In genomic region chr2:152728594-152728993, GRCm38 (mm10) we compare ENCODE assay signal across 11 mouse cellular contexts. TPM values are rescaled to one million over a fixed set of nuclear protein-coding genes. Genes with fewer than 3 reads are reported as not detected.
DNase-seq lines count a peak whose midpoint lies in the region; ATAC-seq and TF ChIP-seq lines count a peak whose summit lies in the region.
"Had no signal": no experiment of that assay in that cellular context is flagged by ENCODE, and none has a peak within 500 bp of the region (broad histone marks: within the 10 kb centered on the region; RNA-seq: fewer than 3 reads in every experiment).

No protein-coding gene starts in this region.

- no peak for ATAC-seq in heart, embryonic 11.5 days (replicated peaks; ENCODE audit: insufficient number of reproducible peaks, low FRiP score, low TSS enrichment)
- ATAC-seq in lung, embryonic 15.5 days (ENCODE audit: borderline replicate concordance, extremely low read depth, low FRiP score, low TSS enrichment) = no peak
- no peak; the same call in 1 of the 2 replicates for ATAC-seq in intestine, embryonic 16.5 days
- ATAC-seq: forebrain, embryonic 13.5 days had no signal

- peak overlapping the region; percentile 87 for H3K27ac ChIP-seq in heart, embryonic 11.5 days (ENCODE audit: low read depth, low read length)
- H3K27ac ChIP-seq in lung, embryonic 15.5 days = peak overlapping the region; percentile 83
- peak overlapping the region; percentile 88 for H3K27ac ChIP-seq in intestine, embryonic 16.5 days (ENCODE audit: low read length)
- H3K27ac ChIP-seq in small intestine, adult 2 months (ENCODE audit: insufficient read depth, low read depth, low read length) = peak overlapping the region; percentile 41
- H3K27ac ChIP-seq: forebrain, embryonic 13.5 days had no signal

- H3K4me1 ChIP-seq in heart, embryonic 11.5 days (ENCODE audit: control insufficient read depth, insufficient read depth, low read length) = peaks cover 28% of the 10 kb centered on the region
- peaks cover 83% of the 10 kb centered on the region for H3K4me1 ChIP-seq in lung, embryonic 15.5 days
- H3K4me1 ChIP-seq in lung, adult 2 months (ENCODE audit: control insufficient read depth, insufficient read depth, low read length) = peaks cover 25% of the 10 kb centered on the region
- peaks cover 63% of the 10 kb centered on the region for H3K4me1 ChIP-seq in intestine, embryonic 16.5 days (ENCODE audit: control insufficient read depth, insufficient read depth, low read length)
- peaks cover 49% of the 10 kb centered on the region for H3K4me1 ChIP-seq in small intestine, adult 2 months (ENCODE audit: control insufficient read depth, insufficient read depth, insufficient read length, low read length)

- H3K27me3 ChIP-seq in heart, embryonic 11.5 days (ENCODE audit: control insufficient read depth, insufficient read depth, low read length) = no peaks in the 10 kb centered on the region
- no peaks in the 10 kb centered on the region for H3K27me3 ChIP-seq in lung, embryonic 15.5 days
- H3K27me3 ChIP-seq in intestine, embryonic 16.5 days (replicated peaks; ENCODE audit: control insufficient read depth, insufficient read depth, low read length) = no peaks in the 10 kb centered on the region
- no peaks in the 10 kb centered on the region for H3K27me3 ChIP-seq in small intestine, adult 2 months (ENCODE audit: control insufficient read depth, insufficient read depth, low read length)
- H3K27me3 ChIP-seq: neural tube, embryonic 12.5 days had no signal

- TF ChIP-seq POLR2A in lung, adult 2 months (IDR thresholded peaks at IDR 0.05; ENCODE audit: borderline replicate concordance, extremely low read depth, low read depth, low read length) = no peak
- no peak for TF ChIP-seq POLR2A in small intestine, adult 2 months (IDR thresholded peaks at IDR 0.05; ENCODE audit: low read depth, low read length)

- no peak for TF ChIP-seq CTCF in lung, adult 2 months (IDR thresholded peaks at IDR 0.05; ENCODE audit: insufficient read depth, low read length)
- TF ChIP-seq CTCF in small intestine, adult 2 months (IDR thresholded peaks at IDR 0.05; ENCODE audit: extremely low read depth, insufficient read length, insufficient replicate concordance, low read depth, low read length) = no peak

- H3K9ac ChIP-seq in heart, embryonic 11.5 days (ENCODE audit: low read depth, low read length) = no peak overlapping the region; the same call in 1 of the 2 replicates
- H3K9ac ChIP-seq in lung, embryonic 15.5 days = no peak overlapping the region
- no peak overlapping the region for H3K9ac ChIP-seq in intestine, embryonic 16.5 days (ENCODE audit: low read depth, low read length)
- H3K9ac ChIP-seq: forebrain, embryonic 13.5 days; neural tube, embryonic 12.5 days had no signal

- no peaks in the 10 kb centered on the region for H3K9me3 ChIP-seq in heart, embryonic 11.5 days (replicated peaks; ENCODE audit: control insufficient read depth, low read length)
- no peaks in the 10 kb centered on the region for H3K9me3 ChIP-seq in lung, embryonic 15.5 days
- no peaks in the 10 kb centered on the region for H3K9me3 ChIP-seq in intestine, embryonic 16.5 days (ENCODE audit: control insufficient read depth, low read length)
- H3K9me3 ChIP-seq: forebrain, embryonic 13.5 days; neural tube, embryonic 12.5 days had no signal

- H3K36me3 ChIP-seq in heart, embryonic 11.5 days (ENCODE audit: control insufficient read depth, insufficient read depth, low read length) = no peaks in the 10 kb centered on the region
- H3K36me3 ChIP-seq in lung, embryonic 15.5 days = no peaks in the 10 kb centered on the region
- no peaks in the 10 kb centered on the region for H3K36me3 ChIP-seq in intestine, embryonic 16.5 days (ENCODE audit: control insufficient read depth, insufficient read depth, low read length)
- H3K36me3 ChIP-seq in small intestine, adult 2 months (ENCODE audit: control insufficient read depth, insufficient read depth, low read length) = no peaks in the 10 kb centered on the region
- H3K36me3 ChIP-seq: neural tube, embryonic 12.5 days had no signal

- no peak for DNase-seq in heart, adult 8-10 months (ENCODE audit: low spot score)
- no peak for DNase-seq in lung, adult 2 months
- DNase-seq in thymus, postnatal 25 days = no peak
- DNase-seq in urinary bladder, postnatal 14 days (ENCODE audit: low spot score) = no peak
- DNase-seq: cerebellum, adult 18-20 months had no signal

- H3K4me3 ChIP-seq in heart, embryonic 11.5 days (ENCODE audit: low read depth, low read length) = no peak overlapping the region
- no peak overlapping the region for H3K4me3 ChIP-seq in lung, embryonic 15.5 days
- no peak overlapping the region for H3K4me3 ChIP-seq in lung, adult 2 months (replicated peaks; ENCODE audit: extremely low read depth, low read depth, low read length)
- H3K4me3 ChIP-seq in intestine, embryonic 16.5 days (ENCODE audit: low read length) = no peak overlapping the region
- no peak overlapping the region for H3K4me3 ChIP-seq in small intestine, adult 2 months (ENCODE audit: low read depth, low read length)
- H3K4me3 ChIP-seq: forebrain, embryonic 13.5 days; neural tube, embryonic 12.5 days had no signal

- WGBS in heart, embryonic 11.5 days (ENCODE audit: insufficient replicate concordance) = 74% methylated on average over 7 of the region's 7 CpGs
- 70% methylated on average over 7 of the region's 7 CpGs for WGBS in lung, embryonic 15.5 days
- 65% methylated on average over 7 of the region's 7 CpGs for WGBS in lung, adult 2 months
- 49% methylated on average over 7 of the region's 7 CpGs for WGBS in intestine, embryonic 16.5 days
- 24% methylated on average over 7 of the region's 7 CpGs for WGBS in small intestine, adult 2 months

- H3K4me2 ChIP-seq in heart, embryonic 11.5 days = no peak overlapping the region; the same call in 1 of the 2 replicates
- H3K4me2 ChIP-seq in lung, embryonic 15.5 days = no peak overlapping the region
- H3K4me2 ChIP-seq in intestine, embryonic 16.5 days (ENCODE audit: low read depth, low read length) = no peak overlapping the region
- H3K4me2 ChIP-seq: forebrain, embryonic 13.5 days; neural tube, embryonic 12.5 days had no signal

RNA-seq across cellular contexts. Expression of gene Id1, which starts 7.5 kb away (rescaled TPM):
- polyA plus RNA-seq in heart, embryonic 11.5 days (2014; fragmentation: Nextera tagmentation; extraction: Ambion mirVana) = 95.3 and 98.1 TPM in 2 replicates
- total RNA-seq in heart, adult 8-10 months (2022) = 10 to 100 TPM; 43.3 to 63.6 (median 58.4) TPM
- 134 and 143 TPM in 2 replicates for polyA plus RNA-seq in lung, embryonic 15.5 days (2015; fragmentation: Nextera tagmentation; extraction: Ambion mirVana)
- 323 and 438 TPM in 2 replicates for polyA plus RNA-seq in lung, adult 2 months (2012; rRNA removed)
- polyA plus RNA-seq in intestine, embryonic 16.5 days (2015; fragmentation: Nextera tagmentation; extraction: Ambion mirVana) = 96.1 and 107 TPM in 2 replicates
- polyA plus RNA-seq in small intestine, adult 2 months (2012; rRNA removed) = 585 and 916 TPM in 2 replicates

RNA-seq across cellular contexts. Expression of gene Cox4i2, which starts 25.4 kb away (rescaled TPM):
- 22.4 and 22.5 TPM in 2 replicates for polyA plus RNA-seq in heart, embryonic 11.5 days (2014; fragmentation: Nextera tagmentation; extraction: Ambion mirVana)
- 10 to 100 TPM; 10.3 to 16.2 (median 12.4) TPM for total RNA-seq in heart, adult 8-10 months (2022)
- polyA plus RNA-seq in lung, embryonic 15.5 days (2015; fragmentation: Nextera tagmentation; extraction: Ambion mirVana) = 74.8 and 81.0 TPM in 2 replicates
- polyA plus RNA-seq in lung, adult 2 months (2012; rRNA removed) = 84.7 and 90.1 TPM in 2 replicates
- polyA plus RNA-seq in intestine, embryonic 16.5 days (2015; fragmentation: Nextera tagmentation; extraction: Ambion mirVana) = 14.8 and 15.3 TPM in 2 replicates
- polyA plus RNA-seq in small intestine, adult 2 months (2012; rRNA removed) = 0.50 and 1.7 TPM in 2 replicates

RNA-seq across cellular contexts. Expression of gene Mcts2, which starts 41.8 kb away (rescaled TPM):
- polyA plus RNA-seq in heart, embryonic 11.5 days (2014; fragmentation: Nextera tagmentation; extraction: Ambion mirVana) = 22.2 and 29.2 TPM in 2 replicates
- total RNA-seq in heart, adult 8-10 months (2022) = 10 to 100 TPM; 15.0 to 19.6 (median 16.6) TPM
- polyA plus RNA-seq in lung, embryonic 15.5 days (2015; fragmentation: Nextera tagmentation; extraction: Ambion mirVana) = 27.1 and 28.5 TPM in 2 replicates
- 2.9 and 3.8 TPM in 2 replicates for polyA plus RNA-seq in lung, adult 2 months (2012; rRNA removed)
- 18.9 and 25.1 TPM in 2 replicates for polyA plus RNA-seq in intestine, embryonic 16.5 days (2015; fragmentation: Nextera tagmentation; extraction: Ambion mirVana)
- polyA plus RNA-seq in small intestine, adult 2 months (2012; rRNA removed) = 1.3 and 1.7 TPM in 2 replicates

RNA-seq across cellular contexts. Expression of gene H13, which starts 59.3 kb away (rescaled TPM):
- 92.3 and 92.8 TPM in 2 replicates for polyA plus RNA-seq in heart, embryonic 11.5 days (2014; fragmentation: Nextera tagmentation; extraction: Ambion mirVana)
- total RNA-seq in heart, adult 8-10 months (2022) = 10 to 100 TPM; 34.4 to 36.3 (median 35.1) TPM
- polyA plus RNA-seq in lung, embryonic 15.5 days (2015; fragmentation: Nextera tagmentation; extraction: Ambion mirVana) = 97.7 and 104 TPM in 2 replicates
- 125 and 149 TPM in 2 replicates for polyA plus RNA-seq in lung, adult 2 months (2012; rRNA removed)
- polyA plus RNA-seq in intestine, embryonic 16.5 days (2015; fragmentation: Nextera tagmentation; extraction: Ambion mirVana) = 116 and 119 TPM in 2 replicates
- polyA plus RNA-seq in small intestine, adult 2 months (2012; rRNA removed) = 152 and 199 TPM in 2 replicates
